In genomic region chr1:150160314-150160713, GRCm38 (mm10) we compare ENCODE assay signal across 27 mouse cellular contexts.
"Had no signal": no experiment of that assay in that cellular context is flagged by ENCODE, and none has a peak within 500 bp of the region (broad histone marks: within the 10 kb centered on the region; RNA-seq: fewer than 3 reads in every experiment).

No protein-coding gene starts in this region.

- H3K4me2 ChIP-seq: embryonic facial prominence, embryonic 12.5 days; embryonic facial prominence, embryonic 13.5 days; embryonic facial prominence, embryonic 15.5 days; forebrain, embryonic 12.5 days; forebrain, embryonic 13.5 days; forebrain, embryonic 15.5 days had no signal

- H3K36me3 ChIP-seq: embryonic facial prominence, embryonic 10.5 days; embryonic facial prominence, embryonic 12.5 days; embryonic facial prominence, embryonic 13.5 days; embryonic facial prominence, embryonic 15.5 days; forebrain, embryonic 10.5 days; forebrain, embryonic 12.5 days; forebrain, embryonic 15.5 days; heart, embryonic 10.5 days had no signal

- H3K4me3 ChIP-seq: embryonic facial prominence, embryonic 10.5 days; embryonic facial prominence, embryonic 12.5 days; embryonic facial prominence, embryonic 13.5 days; embryonic facial prominence, embryonic 15.5 days; erythroblast, embryonic 14.5 days; forebrain, embryonic 10.5 days; forebrain, embryonic 12.5 days; forebrain, embryonic 13.5 days; forebrain, embryonic 15.5 days; gastrocnemius, adult 2 months; heart, adult 2 months; heart, embryonic 10.5 days had no signal

- H3K27ac ChIP-seq: embryonic facial prominence, embryonic 10.5 days; embryonic facial prominence, embryonic 12.5 days; embryonic facial prominence, embryonic 13.5 days; embryonic facial prominence, embryonic 15.5 days; forebrain, embryonic 10.5 days; forebrain, embryonic 12.5 days; forebrain, embryonic 13.5 days; forebrain, embryonic 15.5 days; gastrocnemius, adult 2 months; heart, adult 2 months; heart, embryonic 10.5 days had no signal

- DNase-seq: cerebellum, adult 9-11 months; cerebellum, postnatal 10 days; cerebellum, postnatal 14 days; cerebellum, postnatal 25 days; cerebellum, postnatal 36 days; embryo, embryonic 11 days; forebrain, postnatal 0 days; gastrocnemius, adult 2 months; gastrocnemius, postnatal 10 days; gastrocnemius, postnatal 14 days; gastrocnemius, postnatal 25 days; gastrocnemius, postnatal 36 days; heart, adult 11 months; heart, adult 18-20 months; heart, adult 2 months had no signal

- H3K9ac ChIP-seq: embryonic facial prominence, embryonic 12.5 days; embryonic facial prominence, embryonic 13.5 days; embryonic facial prominence, embryonic 15.5 days; forebrain, embryonic 12.5 days; forebrain, embryonic 13.5 days; forebrain, embryonic 15.5 days; forebrain, postnatal 0 days had no signal

- H3K27me3 ChIP-seq: embryonic facial prominence, embryonic 12.5 days; embryonic facial prominence, embryonic 13.5 days; embryonic facial prominence, embryonic 15.5 days; forebrain, embryonic 12.5 days; forebrain, embryonic 13.5 days; forebrain, embryonic 15.5 days had no signal

- H3K4me1 ChIP-seq: forebrain, embryonic 12.5 days; forebrain, embryonic 13.5 days; forebrain, embryonic 15.5 days; heart, embryonic 10.5 days had no signal

- ATAC-seq: forebrain, embryonic 13.5 days; forebrain, embryonic 14.5 days; forebrain, embryonic 15.5 days; forebrain, embryonic 16.5 days; forebrain, postnatal 0 days had no signal

- H3K9me3 ChIP-seq: embryonic facial prominence, embryonic 10.5 days; embryonic facial prominence, embryonic 12.5 days; embryonic facial prominence, embryonic 15.5 days; forebrain, embryonic 10.5 days; forebrain, embryonic 12.5 days; forebrain, embryonic 13.5 days; forebrain, embryonic 15.5 days; heart, embryonic 10.5 days had no signal
